Mouse (Mus musculus): ENCODE data around the gene Ptpru.

DNA sequence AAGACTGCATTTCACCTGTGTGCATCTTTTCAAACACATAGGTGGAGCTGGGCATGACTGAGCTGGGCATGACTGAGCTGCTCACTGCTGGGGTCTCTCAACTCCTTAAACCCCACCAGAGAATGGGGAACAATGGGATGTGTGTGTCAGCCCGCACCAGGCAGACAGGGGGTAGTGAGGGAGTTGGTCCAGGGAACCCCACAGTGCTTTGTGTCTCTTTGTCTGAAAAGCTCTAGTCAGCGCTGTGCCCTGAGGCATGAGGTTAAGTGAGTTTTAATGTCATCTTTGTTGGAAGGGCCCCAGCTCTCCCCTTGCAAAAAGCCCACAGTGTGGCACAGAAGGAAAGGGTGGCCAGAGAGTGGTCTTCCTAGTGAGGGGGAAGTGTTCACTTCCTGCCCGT lies 13.1 kb downstream of the Ptpru start:
- no peak for TF ChIP-seq GABPA (IDR thresholded peaks at IDR 0.05; ENCODE audit: insufficient replicate concordance, low read depth, low read length)
- TF ChIP-seq MEF2A (IDR thresholded peaks at IDR 0.05; ENCODE audit: borderline replicate concordance, low read depth, low read length): no peak
- no peak for TF ChIP-seq ETS1 (conservative IDR thresholded peaks at IDR 0.05; ENCODE audit: low read depth, low read length)
- TF ChIP-seq CTCF (conservative IDR thresholded peaks at IDR 0.05 in 1 of 2, IDR thresholded peaks at IDR 0.05 in 1 of 2; ENCODE audit: low read depth in 2 of 2, low read length in 2 of 2): no peak
- no peak for TF ChIP-seq POLR2AphosphoS2 (IDR thresholded peaks at IDR 0.05; ENCODE audit: low read depth, low read length)
- no peak for TF ChIP-seq CHD2 (IDR thresholded peaks at IDR 0.05; ENCODE audit: low read length)
